In the genomic region with DNA sequence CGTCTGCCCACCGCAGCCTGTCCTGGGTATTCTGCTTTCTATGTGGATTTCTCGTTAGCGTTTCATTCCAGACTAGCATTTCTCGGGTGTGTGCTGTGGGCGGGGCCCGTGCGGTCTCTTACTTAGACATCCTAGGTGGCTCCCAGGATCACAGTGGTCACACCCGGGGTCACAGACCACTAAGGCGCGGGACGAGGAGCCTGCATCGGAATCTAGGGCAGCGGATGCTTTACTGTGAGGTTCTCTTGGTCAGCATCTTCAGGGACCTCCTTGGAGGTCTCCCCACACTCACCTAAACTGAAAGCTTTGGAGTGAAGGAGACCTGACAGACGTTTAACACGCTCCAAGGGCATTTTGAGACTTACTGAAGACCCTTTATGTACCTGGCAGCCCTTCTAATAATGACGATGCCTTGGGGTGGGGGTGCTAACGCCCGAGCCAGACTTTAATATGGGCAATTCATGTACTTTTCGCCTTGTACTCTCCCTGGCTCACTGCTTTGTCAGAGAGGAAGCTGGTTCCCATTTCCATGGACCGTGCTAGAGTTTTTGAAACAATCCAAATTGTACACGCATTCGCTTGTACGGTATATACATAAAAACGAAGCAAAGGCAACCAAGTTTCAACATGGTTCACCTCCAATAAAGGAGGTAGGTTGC, we compare ENCODE assay signal across 8 mouse cellular contexts.
DNase-seq lines count a peak whose midpoint lies in the region; ATAC-seq and TF ChIP-seq lines count a peak whose summit lies in the region.

No protein-coding gene starts in this region.

- TF ChIP-seq POLR2A in myocyte (IDR thresholded peaks at IDR 0.05; ENCODE audit: insufficient read length, low read depth), result no peak

- no peak for DNase-seq in lung, postnatal 36 days
- no peak for DNase-seq in frontal cortex, postnatal 36 days (ENCODE audit: low spot score in 2 of 2)
- no peak for DNase-seq in layer of hippocampus, adult 9-10 months (ENCODE audit: low spot score)
- no peak for DNase-seq in retina, postnatal 1 day

- ATAC-seq in lung, embryonic 15.5 days (ENCODE audit: borderline replicate concordance, extremely low read depth, low FRiP score, low TSS enrichment), result no peak; the same call in 1 of the 2 replicates
- ATAC-seq in embryonic facial prominence, embryonic 15.5 days (ENCODE audit: insufficient number of reproducible peaks, low FRiP score, low TSS enrichment, low read depth), result peak; percentile 49
- peak; percentile 68 for ATAC-seq in intestine, embryonic 15.5 days

- H3K36me3 ChIP-seq in lung, embryonic 15.5 days, result no peaks in the 10 kb centered on the region
- H3K36me3 ChIP-seq in embryonic facial prominence, embryonic 15.5 days, result no peaks in the 10 kb centered on the region
- H3K36me3 ChIP-seq in intestine, embryonic 15.5 days, result no peaks in the 10 kb centered on the region
- H3K36me3 ChIP-seq in myocyte (ENCODE audit: control insufficient read depth, insufficient read depth), result no peaks in the 10 kb centered on the region

- H3K4me2 ChIP-seq in lung, embryonic 15.5 days, result peak overlapping the region; percentile 79
- peak overlapping the region; percentile 70 for H3K4me2 ChIP-seq in embryonic facial prominence, embryonic 15.5 days (replicated peaks)
- H3K4me2 ChIP-seq in intestine, embryonic 15.5 days (replicated peaks), result peak overlapping the region; percentile 75
- peak overlapping the region; percentile 80 for H3K4me2 ChIP-seq in myocyte (ENCODE audit: low read depth)

- peaks cover 19% of the 10 kb centered on the region for H3K4me1 ChIP-seq in lung, embryonic 15.5 days
- H3K4me1 ChIP-seq in embryonic facial prominence, embryonic 15.5 days, result peaks cover 14% of the 10 kb centered on the region
- H3K4me1 ChIP-seq in intestine, embryonic 15.5 days (replicated peaks), result 0 out of 2 replicates have a peak, but pooled peaks cover 3% of the 10 kb centered on the region

- H3ac ChIP-seq in myocyte (ENCODE audit: control insufficient read depth, insufficient read length), result peak overlapping the region; percentile 65

- peak overlapping the region; percentile 62 for H3K4me3 ChIP-seq in lung, embryonic 15.5 days
- H3K4me3 ChIP-seq in embryonic facial prominence, embryonic 15.5 days (replicated peaks), result peak overlapping the region; percentile 68
- peak overlapping the region; percentile 60 for H3K4me3 ChIP-seq in intestine, embryonic 15.5 days (replicated peaks)
- peak overlapping the region; percentile 46 for H3K4me3 ChIP-seq in myocyte

- H3K27me3 ChIP-seq in lung, embryonic 15.5 days, result no peaks in the 10 kb centered on the region
- no peaks in the 10 kb centered on the region for H3K27me3 ChIP-seq in embryonic facial prominence, embryonic 15.5 days
- no peaks in the 10 kb centered on the region for H3K27me3 ChIP-seq in intestine, embryonic 15.5 days (replicated peaks)
- H3K27me3 ChIP-seq in myocyte (ENCODE audit: control insufficient read depth, insufficient read depth, insufficient read length), result no peaks in the 10 kb centered on the region

- H3K27ac ChIP-seq in lung, embryonic 15.5 days, result peak overlapping the region; percentile 99
- H3K27ac ChIP-seq in embryonic facial prominence, embryonic 15.5 days (replicated peaks), result peak overlapping the region; percentile 100
- H3K27ac ChIP-seq in intestine, embryonic 15.5 days, result peak overlapping the region; percentile 99

- 6% methylated on average over 25 of the region's 25 CpGs for WGBS in lung, embryonic 15.5 days
- WGBS in embryonic facial prominence, embryonic 15.5 days, result 4% methylated on average over 25 of the region's 25 CpGs
- WGBS in intestine, embryonic 15.5 days, result 6% methylated on average over 25 of the region's 25 CpGs

- H3K9ac ChIP-seq in lung, embryonic 15.5 days, result peak overlapping the region; percentile 81
- peak overlapping the region; percentile 90 for H3K9ac ChIP-seq in embryonic facial prominence, embryonic 15.5 days
- peak overlapping the region; percentile 92 for H3K9ac ChIP-seq in intestine, embryonic 15.5 days

- H3K79me2 ChIP-seq in myocyte (ENCODE audit: control insufficient read depth, insufficient read depth), result no peaks in the 10 kb centered on the region

- no peaks in the 10 kb centered on the region for H3K9me3 ChIP-seq in lung, embryonic 15.5 days
- no peaks in the 10 kb centered on the region for H3K9me3 ChIP-seq in embryonic facial prominence, embryonic 15.5 days (replicated peaks)
- no peaks in the 10 kb centered on the region for H3K9me3 ChIP-seq in intestine, embryonic 15.5 days

TF ChIP-seq in myocyte, 11 proteins besides CTCF, POLR2A, EP300 and RAD21:
- no peak for TF ChIP-seq MYOD1 (IDR thresholded peaks at IDR 0.05; ENCODE audit: control insufficient read depth in 1 of 3, insufficient read length in 2 of 3, low read depth in 2 of 3)
- no peak for TF ChIP-seq MAX (IDR thresholded peaks at IDR 0.05; ENCODE audit: low read depth)
- TF ChIP-seq TCF3 (IDR thresholded peaks at IDR 0.05; ENCODE audit: insufficient read length, low read depth), result no peak
- no peak for TF ChIP-seq MYOG (IDR thresholded peaks at IDR 0.05; ENCODE audit: control insufficient read depth in 1 of 3, insufficient read depth in 1 of 3, insufficient read length in 2 of 3, low read depth in 2 of 3)
- TF ChIP-seq TCF12 (IDR thresholded peaks at IDR 0.05; ENCODE audit: insufficient read depth, poor library complexity, severe bottlenecking), result no peak
- no peak for TF ChIP-seq SRF (IDR thresholded peaks at IDR 0.05; ENCODE audit: control insufficient read depth, insufficient read length, low read depth)
- TF ChIP-seq USF1 (IDR thresholded peaks at IDR 0.05; ENCODE audit: low read depth), result no peak
- TF ChIP-seq CEBPB (IDR thresholded peaks at IDR 0.05; ENCODE audit: insufficient read depth, poor library complexity, severe bottlenecking), result no peak
- TF ChIP-seq E2F4 (IDR thresholded peaks at IDR 0.05; ENCODE audit: insufficient read depth), result no peak
- no peak for TF ChIP-seq REST (IDR thresholded peaks at IDR 0.05; ENCODE audit: insufficient read depth, insufficient read length)
- no peak for TF ChIP-seq POLR2AphosphoS2 (IDR thresholded peaks at IDR 0.05; ENCODE audit: insufficient read length, low read depth)
